Mouse (Mus musculus) bone marrow macrophage, adult 2 months (primary cell): ENCODE data around the gene Atp2a3.

Source experiments
- CTCF ChIP-seq: IDR thresholded peaks from 2 replicates; pipeline ENCODE4 v1.5.1; 2012; ENCODE audit warnings: low read depth, mild to moderate bottlenecking, low read length, moderate library complexity
- POLR2A ChIP-seq: IDR thresholded peaks from 2 replicates; pipeline ENCODE4 v1.6.1; 2012; ENCODE audit warnings: mild to moderate bottlenecking, low read depth, low read length, borderline replicate concordance

DNA sequence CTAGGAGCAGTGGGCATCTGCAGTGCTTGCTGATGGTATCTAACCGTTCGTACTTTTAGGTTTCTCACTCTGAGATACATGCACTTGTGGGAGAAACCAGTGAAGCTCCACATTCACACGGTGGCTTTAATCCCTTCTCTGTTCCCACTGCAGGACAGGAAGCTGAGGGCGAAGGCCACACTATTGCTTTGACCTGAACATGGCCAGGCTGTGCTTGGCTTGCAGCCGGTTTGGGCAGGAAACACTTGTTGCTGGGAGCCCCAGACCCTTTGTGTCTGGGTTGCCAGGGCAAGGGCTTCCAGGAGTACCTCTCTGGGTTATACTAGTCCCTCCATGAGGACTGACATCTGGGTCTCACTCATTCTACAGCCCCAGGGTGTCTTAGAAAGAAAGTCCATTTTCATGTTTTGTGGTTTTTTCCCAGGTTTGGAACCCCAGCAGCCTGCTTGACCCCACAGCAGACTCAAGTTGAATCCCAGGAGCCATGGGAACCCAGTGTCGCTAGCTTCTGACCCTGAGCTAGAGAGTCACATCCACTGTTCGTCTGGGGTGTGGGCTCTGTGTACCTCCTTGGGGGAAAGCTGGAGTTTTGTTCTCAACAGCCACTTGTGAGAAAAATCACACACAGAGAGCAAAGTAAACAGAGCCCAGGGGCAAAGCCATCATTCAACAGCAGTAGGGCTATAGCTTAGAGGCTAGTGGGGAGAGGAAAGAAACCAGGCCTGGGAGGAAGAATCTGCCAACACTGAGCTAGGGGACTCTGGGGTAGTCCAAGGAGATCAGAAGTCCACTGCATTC, 15.8 kb upstream of the Atp2a3 start:
- TF ChIP-seq POLR2A (no peak), CTCF (no peak)
